In the genomic region with DNA sequence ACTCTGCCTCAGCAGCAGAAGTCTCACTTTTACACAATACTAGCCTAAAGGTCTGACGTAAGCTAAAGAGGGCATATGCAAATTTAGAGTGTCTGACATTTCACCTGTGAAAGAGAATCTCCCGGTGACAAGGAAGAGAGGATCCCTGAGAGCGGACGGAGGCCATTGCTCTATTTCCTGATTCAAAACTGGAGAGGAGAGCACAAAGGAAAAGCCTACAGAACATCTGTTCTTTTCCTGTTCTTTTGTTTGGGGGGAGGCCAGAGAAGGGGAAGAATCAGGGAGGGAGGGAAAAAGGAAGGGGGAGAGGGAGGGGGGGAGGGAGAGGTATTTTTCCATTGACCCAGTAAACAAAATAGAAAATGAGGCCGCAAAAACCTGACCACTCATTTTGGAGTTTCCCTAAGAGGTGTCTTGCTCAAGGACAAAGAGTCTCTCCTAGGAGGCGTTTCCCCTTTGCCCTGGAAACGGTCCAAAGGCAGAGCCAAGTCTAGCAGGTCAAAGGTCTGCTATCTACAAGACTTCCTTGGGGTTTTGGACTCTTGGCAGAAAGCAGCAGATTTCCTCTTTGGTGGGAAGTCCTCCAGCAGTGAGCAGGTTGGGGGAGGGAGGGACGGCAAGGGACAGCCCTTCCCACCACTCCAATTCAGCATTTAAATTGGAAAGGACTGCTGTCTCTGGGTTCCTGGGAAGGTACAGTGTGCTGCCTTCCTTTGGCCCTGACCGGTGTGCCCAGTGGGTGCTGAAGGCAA, we compare ENCODE assay signal across 8 mouse cellular contexts. TPM values are rescaled to one million over a fixed set of nuclear protein-coding genes. Genes with fewer than 3 reads are reported as not detected.
DNase-seq lines count a peak whose midpoint lies in the region; ATAC-seq lines count a peak whose summit lies in the region.

No protein-coding gene starts in this region.

- H3K9ac ChIP-seq in hindbrain, embryonic 13.5 days: no peak overlapping the region
- H3K9ac ChIP-seq in hindbrain, embryonic 12.5 days: no peak overlapping the region
- no peak overlapping the region for H3K9ac ChIP-seq in stomach, embryonic 15.5 days

- no peaks in the 10 kb centered on the region for H3K36me3 ChIP-seq in hindbrain, embryonic 13.5 days
- H3K36me3 ChIP-seq in hindbrain, embryonic 12.5 days: no peaks in the 10 kb centered on the region
- no peaks in the 10 kb centered on the region for H3K36me3 ChIP-seq in stomach, embryonic 15.5 days

- H3K4me2 ChIP-seq in hindbrain, embryonic 13.5 days: no peak overlapping the region
- H3K4me2 ChIP-seq in hindbrain, embryonic 12.5 days (replicated peaks): no peak overlapping the region
- H3K4me2 ChIP-seq in stomach, embryonic 15.5 days: no peak overlapping the region

- no peak for ATAC-seq in hindbrain, embryonic 13.5 days (ENCODE audit: low FRiP score)
- ATAC-seq in hindbrain, embryonic 12.5 days (ENCODE audit: low FRiP score): no peak
- no peak for ATAC-seq in stomach, embryonic 15.5 days (ENCODE audit: insufficient read depth, low FRiP score, low read depth)
- no peak for ATAC-seq in megakaryocyte, adult 5-6 weeks (ENCODE audit: poor library complexity, severe bottlenecking)

- peaks cover 30% of the 10 kb centered on the region for H3K4me1 ChIP-seq in hindbrain, embryonic 13.5 days (replicated peaks)
- peaks cover 33% of the 10 kb centered on the region for H3K4me1 ChIP-seq in hindbrain, embryonic 12.5 days
- H3K4me1 ChIP-seq in stomach, embryonic 15.5 days: peaks cover 24% of the 10 kb centered on the region

- H3K9me3 ChIP-seq in hindbrain, embryonic 13.5 days: no peaks in the 10 kb centered on the region
- H3K9me3 ChIP-seq in hindbrain, embryonic 12.5 days (replicated peaks): no peaks in the 10 kb centered on the region
- no peaks in the 10 kb centered on the region for H3K9me3 ChIP-seq in stomach, embryonic 15.5 days

- peak; percentile 81 for DNase-seq in heart, adult 8-10 months (ENCODE audit: low spot score)
- DNase-seq in kidney, postnatal 14 days: peak; percentile 89
- DNase-seq in right cerebral cortex, postnatal 25 days: no peak
- no peak for DNase-seq in layer of hippocampus, adult 9-10 months (ENCODE audit: low spot score)

- no peaks in the 10 kb centered on the region for H3K27me3 ChIP-seq in hindbrain, embryonic 13.5 days
- no peaks in the 10 kb centered on the region for H3K27me3 ChIP-seq in hindbrain, embryonic 12.5 days
- no peaks in the 10 kb centered on the region for H3K27me3 ChIP-seq in stomach, embryonic 15.5 days (replicated peaks)

- 42% methylated on average over 9 of the region's 9 CpGs for WGBS in hindbrain, embryonic 13.5 days
- WGBS in hindbrain, embryonic 12.5 days: 38% methylated on average over 9 of the region's 9 CpGs
- WGBS in stomach, embryonic 15.5 days: 59% methylated on average over 9 of the region's 9 CpGs

- H3K4me3 ChIP-seq in hindbrain, embryonic 13.5 days: no peak overlapping the region
- H3K4me3 ChIP-seq in hindbrain, embryonic 12.5 days: no peak overlapping the region
- no peak overlapping the region for H3K4me3 ChIP-seq in stomach, embryonic 15.5 days (replicated peaks)

- 0 out of 2 replicates have a peak overlapping the region, but pooled peaks have one; percentile 12 for H3K27ac ChIP-seq in hindbrain, embryonic 13.5 days
- H3K27ac ChIP-seq in hindbrain, embryonic 12.5 days: no peak overlapping the region
- H3K27ac ChIP-seq in stomach, embryonic 15.5 days: peak overlapping the region; percentile 65

RNA-seq across cellular contexts. Expression of gene Enc1, which starts 54.4 kb away (rescaled TPM):
- 59.2 and 62.1 TPM in 2 replicates for polyA plus RNA-seq in hindbrain, embryonic 13.5 days (2015; fragmentation: Nextera tagmentation; extraction: Ambion mirVana)
- 28.8 and 29.1 TPM in 2 replicates for polyA plus RNA-seq in hindbrain, embryonic 12.5 days (2016; fragmentation: Nextera tagmentation; extraction: Ambion mirVana)
- total RNA-seq in heart, adult 8-10 months (2022): 1 to 10 TPM; 3.6 to 7.0 (median 4.7) TPM
- 7.2 and 7.9 TPM in 2 replicates for polyA plus RNA-seq in stomach, embryonic 15.5 days (2015; fragmentation: Nextera tagmentation; extraction: Ambion mirVana)
- 2.0 and 3.0 TPM in 2 replicates for total RNA-seq in megakaryocyte, adult 5-6 weeks (2015)
- total RNA-seq in megakaryocyte, adult 5-6 weeks (2017): 2.3 and 3.5 TPM in 2 replicates

Comparison
In these comparisons a context has a peak if more than half of its experiments do, and no peak if none do; other contexts are left out.
1. DNase-seq: peak in heart, adult 8-10 months (single experiment) and kidney, postnatal 14 days (single experiment); none in right cerebral cortex, postnatal 25 days (single experiment) and layer of hippocampus, adult 9-10 months (single experiment).